Mouse (Mus musculus) C2C12 (cell line): ENCODE results near the gene Alpl. TPM values are rescaled to one million over a fixed set of nuclear protein-coding genes. Genes with fewer than 3 reads are reported as not detected.

Experiments
- H3K27me3 ChIP-seq: one replicate; pipeline ENCODE4 v1.6.1; 2011; ENCODE audit not compliant: control insufficient read depth, insufficient read depth, insufficient read length
- H3K36me3 ChIP-seq: one replicate; pipeline ENCODE4 v1.6.1; 2011; ENCODE audit not compliant: control insufficient read depth, insufficient read depth
- H3K4me3 ChIP-seq: one replicate; pipeline ENCODE4 v1.5.1; 2011; ENCODE audit warnings: mild to moderate bottlenecking, control low read depth; ENCODE audit not compliant: poor library complexity, insufficient read depth, severe bottlenecking
- H3K79me2 ChIP-seq: one replicate; pipeline ENCODE4 v1.6.1; 2011; ENCODE audit not compliant: control insufficient read depth, insufficient read depth
- H3K79me3 ChIP-seq: one replicate; pipeline ENCODE4 v1.6.1; 2011; ENCODE audit warnings: low read depth, control low read depth
- H3ac ChIP-seq: one replicate; pipeline ENCODE3; 2011; ENCODE audit warnings: low read depth; ENCODE audit not compliant: control insufficient read depth, insufficient read length
- CEBPB ChIP-seq: IDR thresholded peaks from one replicate; pipeline ENCODE4 v1.6.1; 2011; ENCODE audit warnings: low read depth, mild to moderate bottlenecking, control low read depth, moderate library complexity
- CTCF ChIP-seq: IDR thresholded peaks from one replicate; pipeline ENCODE4 v1.5.1; 2011; ENCODE audit not compliant: control insufficient read depth, insufficient read depth, insufficient read length
- FOSL1 ChIP-seq: IDR thresholded peaks from one replicate; pipeline ENCODE4 v1.8.0; 2011; ENCODE audit warnings: mild to moderate bottlenecking, low read length; ENCODE audit not compliant: poor library complexity, insufficient read depth, severe bottlenecking
- MAX ChIP-seq: IDR thresholded peaks from one replicate; pipeline ENCODE4 v1.6.1; 2011; ENCODE audit warnings: mild to moderate bottlenecking, control low read depth
- MYOD1 ChIP-seq: IDR thresholded peaks from one replicate; pipeline ENCODE4 v1.6.1; 2011; ENCODE audit warnings: low read depth; ENCODE audit not compliant: control insufficient read depth, insufficient read length
- MYOG ChIP-seq: IDR thresholded peaks from one replicate; pipeline ENCODE4 v1.6.1; 2011; ENCODE audit not compliant: control insufficient read depth, insufficient read length; ENCODE audit errors: extremely low read depth
- USF1 ChIP-seq: IDR thresholded peaks from one replicate; pipeline ENCODE4 v1.6.1; 2011; ENCODE audit warnings: low read depth, mild to moderate bottlenecking, control low read depth, moderate library complexity
- polyA plus RNA-seq: library from polyadenylated mRNA; unstranded; fragments of >200 nt; fragmentation: generic; extraction: Trizol; gene quantifications from one replicate; pipeline ENCODE4 v1.2.1, GENCODE M21; 2012; ENCODE audit warnings: missing spikeins

Alpl gene
- polyA plus RNA-seq, 1 experiment, result 0.13 TPM

GRCm38 (mm10) chr4:137787589-137788289, 8.4 kb downstream of the Alpl start:
- H3K79me3 ChIP-seq, result no peaks in the 10 kb centered on the region
- H3ac ChIP-seq, result no peak overlapping the region
- H3K79me2 ChIP-seq, result no peaks in the 10 kb centered on the region
- H3K36me3 ChIP-seq, result no peaks in the 10 kb centered on the region
- H3K27me3 ChIP-seq, result no peaks in the 10 kb centered on the region
- no peak for TF ChIP-seq MYOD1
- no peak for TF ChIP-seq CEBPB
- no peak for TF ChIP-seq USF1
- TF ChIP-seq MYOG, result no peak
- TF ChIP-seq CTCF, result no peak
- H3K4me3 ChIP-seq, result no peak overlapping the region

- TF ChIP-seq USF1 (no peak), FOSL1 (no peak), MYOG (no peak), MAX (no peak), CTCF (no peak), MYOD1 (no peak), CEBPB (no peak)
- H3K27me3 ChIP-seq, result no peaks in the 10 kb centered on the region
Measured at GRCm38 (mm10) chr4:137786488-137786887, 9.7 kb downstream of the Alpl start.

GRCm38 (mm10) chr4:137785270-137785669, 10.9 kb downstream of the Alpl start:
- no peaks in the 10 kb centered on the region for H3K79me3 ChIP-seq
- no peak overlapping the region for H3ac ChIP-seq
- H3K79me2 ChIP-seq, result no peaks in the 10 kb centered on the region
- no peak overlapping the region for H3K4me3 ChIP-seq
- no peaks in the 10 kb centered on the region for H3K36me3 ChIP-seq
- no peak for TF ChIP-seq MAX
- no peak for TF ChIP-seq CTCF
- TF ChIP-seq MYOD1, result no peak
- no peak for TF ChIP-seq FOSL1
- TF ChIP-seq MYOG, result no peak
- no peak for TF ChIP-seq USF1
- no peak for TF ChIP-seq CEBPB
- H3K27me3 ChIP-seq, result no peaks in the 10 kb centered on the region

More at GRCm38 (mm10) chr4:137786488-137786887, 9.7 kb downstream of the Alpl start:
- H3K36me3 ChIP-seq, result no peaks in the 10 kb centered on the region
- H3K4me3 ChIP-seq, result no peak overlapping the region
- H3K79me2 ChIP-seq, result no peaks in the 10 kb centered on the region
- no peaks in the 10 kb centered on the region for H3K79me3 ChIP-seq
- no peak overlapping the region for H3ac ChIP-seq

- H3K79me3 ChIP-seq, result no peaks in the 10 kb centered on the region
- TF ChIP-seq CTCF, result no peak
- TF ChIP-seq FOSL1, result no peak
- no peak for TF ChIP-seq MYOD1
- no peak for TF ChIP-seq MYOG
- no peak for TF ChIP-seq MAX
- TF ChIP-seq CEBPB, result no peak
- no peak for TF ChIP-seq USF1
- H3K79me2 ChIP-seq, result no peaks in the 10 kb centered on the region
- H3ac ChIP-seq, result no peak overlapping the region
- H3K36me3 ChIP-seq, result no peaks in the 10 kb centered on the region
- no peak overlapping the region for H3K4me3 ChIP-seq
- H3K27me3 ChIP-seq, result no peaks in the 10 kb centered on the region
Measured at GRCm38 (mm10) chr4:137784741-137785140, 11.4 kb downstream of the Alpl start.

- peaks cover 7% of the 10 kb centered on the region for H3K27me3 ChIP-seq
- no peak overlapping the region for H3K4me3 ChIP-seq
- H3K36me3 ChIP-seq, result no peaks in the 10 kb centered on the region
- no peaks in the 10 kb centered on the region for H3K79me2 ChIP-seq
- TF ChIP-seq CEBPB (peak; percentile 60), MYOG (no peak), CTCF (no peak)
- no peak overlapping the region for H3ac ChIP-seq
- no peaks in the 10 kb centered on the region for H3K79me3 ChIP-seq
Measured at GRCm38 (mm10) chr4:137783541-137784191, 12.5 kb downstream of the Alpl start.

GRCm38 (mm10) chr4:137781949-137782348, 14.2 kb downstream of the Alpl start:
- no peak overlapping the region for H3ac ChIP-seq
- H3K27me3 ChIP-seq, result peaks cover 17% of the 10 kb centered on the region
- TF ChIP-seq FOSL1 (no peak), CEBPB (no peak), MAX (no peak), MYOD1 (no peak), CTCF (no peak), MYOG (no peak), USF1 (no peak)
- no peaks in the 10 kb centered on the region for H3K79me3 ChIP-seq
- no peak overlapping the region for H3K4me3 ChIP-seq
- no peaks in the 10 kb centered on the region for H3K79me2 ChIP-seq
- H3K36me3 ChIP-seq, result no peaks in the 10 kb centered on the region
